Mouse (Mus musculus): Measurements from ENCODE around the gene Mfsd13b. TPM values are rescaled to one million over a fixed set of nuclear protein-coding genes. Genes with fewer than 3 reads are reported as not detected.
"Not testable (repeated sequence)": the region's sequence is repeated elsewhere in the genome, so short reads cannot be mapped to it uniquely, and the experiment has no call there.

Mfsd13b gene
- polyA plus RNA-seq, 1 experiment from 2014 or later, result 0.42 TPM

- no peaks in the 10 kb centered on the region for H3K27me3 ChIP-seq
- H3K36me3 ChIP-seq, result peaks cover 47% of the 10 kb centered on the region
- H3K4me3 ChIP-seq, result no peak overlapping the region
- no peak overlapping the region for H3K4me2 ChIP-seq
- no peak overlapping the region for H3K9ac ChIP-seq
- H3K9me3 ChIP-seq, result no peaks in the 10 kb centered on the region
- ATAC-seq (ENCODE audit: low FRiP score), result no peak
- 88% methylated on average over 6 of the region's 6 CpGs for WGBS
- no peak overlapping the region for H3K27ac ChIP-seq
- no peaks in the 10 kb centered on the region for H3K4me1 ChIP-seq (replicated peaks)
Observed at GRCm38 (mm10) chr7:120960601-120961000, 21.7 kb upstream of the Mfsd13b start.

- no peak overlapping the region for H3K4me2 ChIP-seq
- no peak overlapping the region for H3K27ac ChIP-seq
- H3K4me3 ChIP-seq, result no peak overlapping the region
- H3K27me3 ChIP-seq, result no peaks in the 10 kb centered on the region
- H3K36me3 ChIP-seq, result peaks cover 40% of the 10 kb centered on the region
- no peak for ATAC-seq (ENCODE audit: low FRiP score)
- 82% methylated on average over 3 of the region's 3 CpGs for WGBS
- no peaks in the 10 kb centered on the region for H3K9me3 ChIP-seq
- H3K9ac ChIP-seq, result no peak overlapping the region
- H3K4me1 ChIP-seq (replicated peaks), result no peaks in the 10 kb centered on the region
Observed at GRCm38 (mm10) chr7:120961893-120962292, 20.4 kb upstream of the Mfsd13b start.

- no peak for ATAC-seq (ENCODE audit: low FRiP score)
- 90% methylated on average over 5 of the region's 5 CpGs for WGBS
Observed at GRCm38 (mm10) chr7:120963126-120963525, 19.2 kb upstream of the Mfsd13b start.

GRCm38 (mm10) chr7:120969221-120969620, 13.1 kb upstream of the Mfsd13b start:
- WGBS, result 94% methylated on average over 7 of the region's 7 CpGs
- peaks cover 26% of the 10 kb centered on the region for H3K36me3 ChIP-seq
- H3K4me1 ChIP-seq (replicated peaks), result peaks cover 7% of the 10 kb centered on the region; the same call in 1 of the 2 replicates
- H3K9me3 ChIP-seq, result no peaks in the 10 kb centered on the region
- no peak overlapping the region for H3K4me3 ChIP-seq
- no peak overlapping the region for H3K9ac ChIP-seq
- no peak overlapping the region for H3K27ac ChIP-seq
- no peak for ATAC-seq (ENCODE audit: low FRiP score)
- H3K27me3 ChIP-seq, result no peaks in the 10 kb centered on the region
- no peak overlapping the region for H3K4me2 ChIP-seq

More at GRCm38 (mm10) chr7:120963126-120963525, 19.2 kb upstream of the Mfsd13b start:
- Histone ChIP-seq H3K4me3 (no peak overlapping the region), H3K4me1 (replicated peaks) (no peaks in the 10 kb centered on the region), H3K36me3 (peaks cover 38% of the 10 kb centered on the region), H3K9ac (no peak overlapping the region), H3K9me3 (no peaks in the 10 kb centered on the region), H3K27me3 (no peaks in the 10 kb centered on the region), H3K27ac (no peak overlapping the region), H3K4me2 (no peak overlapping the region)

- Histone ChIP-seq H3K27ac (no peak overlapping the region), H3K9ac (no peak overlapping the region), H3K36me3 (peaks cover 26% of the 10 kb centered on the region), H3K4me3 (no peak overlapping the region), H3K27me3 (no peaks in the 10 kb centered on the region), H3K4me2 (no peak overlapping the region), H3K9me3 (no peaks in the 10 kb centered on the region), H3K4me1 (replicated peaks) (peaks cover 11% of the 10 kb centered on the region; the same call in 1 of the 2 replicates)
- 91% methylated on average over 5 of the region's 5 CpGs for WGBS
- ATAC-seq (ENCODE audit: low FRiP score), result no peak
Observed at GRCm38 (mm10) chr7:120970112-120970511, 12.2 kb upstream of the Mfsd13b start.

GRCm38 (mm10) chr7:120972471-120972870, 9.8 kb upstream of the Mfsd13b start:
- H3K27ac ChIP-seq; H3K27me3 ChIP-seq; H3K4me3 ChIP-seq; ATAC-seq (ENCODE audit: low FRiP score); H3K9ac ChIP-seq; H3K9me3 ChIP-seq; H3K4me2 ChIP-seq: not testable (repeated sequence)
- Histone ChIP-seq H3K4me1 (replicated peaks) (peaks cover 19% of the 10 kb centered on the region), H3K36me3 (peaks cover 20% of the 10 kb centered on the region)
- 81% methylated on average over 2 of the region's 2 CpGs for WGBS

GRCm38 (mm10) chr7:120974001-120974400, 8.3 kb upstream of the Mfsd13b start:
- 88% methylated on average over 3 of the region's 3 CpGs for WGBS
- no peak for ATAC-seq (ENCODE audit: low FRiP score)

GRCm38 (mm10) chr7:120977063-120977462, 5.2 kb upstream of the Mfsd13b start:
- H3K9me3 ChIP-seq, result no peaks in the 10 kb centered on the region
- H3K4me1 ChIP-seq (replicated peaks), result peaks cover 48% of the 10 kb centered on the region
- no peak overlapping the region for H3K9ac ChIP-seq
- ATAC-seq (ENCODE audit: low FRiP score), result no peak
- H3K4me2 ChIP-seq, result no peak overlapping the region
- H3K36me3 ChIP-seq, result no peaks in the 10 kb centered on the region
- H3K27me3 ChIP-seq, result no peaks in the 10 kb centered on the region
- peak overlapping the region; percentile 30; the same call in 1 of the 2 replicates for H3K27ac ChIP-seq
- no peak overlapping the region for H3K4me3 ChIP-seq
- 48% methylated on average over 7 of the region's 7 CpGs for WGBS

More at GRCm38 (mm10) chr7:120974001-120974400, 8.3 kb upstream of the Mfsd13b start:
- Histone ChIP-seq H3K9ac (no peak overlapping the region), H3K4me2 (no peak overlapping the region), H3K27ac (no peak overlapping the region), H3K9me3 (no peaks in the 10 kb centered on the region), H3K36me3 (peaks cover 6% of the 10 kb centered on the region), H3K4me3 (no peak overlapping the region), H3K4me1 (replicated peaks) (peaks cover 31% of the 10 kb centered on the region), H3K27me3 (no peaks in the 10 kb centered on the region)

GRCm38 (mm10) chr7:120980041-120980440, 2.3 kb upstream of the Mfsd13b start:
- no peak overlapping the region for H3K9ac ChIP-seq
- ATAC-seq (ENCODE audit: low FRiP score), result no peak
- H3K9me3 ChIP-seq, result no peaks in the 10 kb centered on the region
- peak overlapping the region; percentile 95 for H3K4me3 ChIP-seq
- H3K27me3 ChIP-seq, result 0 out of 2 replicates have a peak, but pooled peaks cover 2% of the 10 kb centered on the region
- peaks cover 47% of the 10 kb centered on the region for H3K4me1 ChIP-seq (replicated peaks)
- peak overlapping the region; percentile 69 for H3K4me2 ChIP-seq
- no peaks in the 10 kb centered on the region for H3K36me3 ChIP-seq
- no peak overlapping the region for H3K27ac ChIP-seq
- WGBS, result 91% methylated on average over 4 of the region's 4 CpGs

- Histone ChIP-seq H3K27me3 (0 out of 2 replicates have a peak, but pooled peaks cover 2% of the 10 kb centered on the region), H3K9ac (peak overlapping the region; percentile 86), H3K4me2 (peak overlapping the region; percentile 69), H3K36me3 (no peaks in the 10 kb centered on the region), H3K9me3 (no peaks in the 10 kb centered on the region), H3K4me3 (peak overlapping the region; percentile 95), H3K4me1 (replicated peaks) (peaks cover 47% of the 10 kb centered on the region), H3K27ac (peak overlapping the region; percentile 87)
- ATAC-seq (ENCODE audit: low FRiP score), result peak; percentile 71
- 4% methylated on average over 39 of the region's 39 CpGs for WGBS
Observed at GRCm38 (mm10) chr7:120980931-120981924, 1.1 kb upstream of the Mfsd13b start.

GRCm38 (mm10) chr7:120982968-120983367, 659 bp downstream of the Mfsd13b start:
- Histone ChIP-seq H3K9me3 (no peaks in the 10 kb centered on the region), H3K4me1 (replicated peaks) (peaks cover 35% of the 10 kb centered on the region), H3K27ac (peak overlapping the region; percentile 84), H3K4me2 (peak overlapping the region; percentile 84), H3K36me3 (no peaks in the 10 kb centered on the region), H3K9ac (peak overlapping the region; percentile 82), H3K4me3 (peak overlapping the region; percentile 95), H3K27me3 (0 out of 2 replicates have a peak, but pooled peaks cover 2% of the 10 kb centered on the region)
- no peak for ATAC-seq (ENCODE audit: low FRiP score)
- 19% methylated on average over 7 of the region's 7 CpGs for WGBS

GRCm38 (mm10) chr7:120991191-120991590, 8.9 kb downstream of the Mfsd13b start:
- Histone ChIP-seq H3K9me3 (no peaks in the 10 kb centered on the region), H3K36me3 (no peaks in the 10 kb centered on the region), H3K4me1 (replicated peaks) (no peaks in the 10 kb centered on the region), H3K27ac (no peak overlapping the region), H3K4me2 (no peak overlapping the region), H3K27me3 (no peaks in the 10 kb centered on the region), H3K4me3 (no peak overlapping the region), H3K9ac (no peak overlapping the region)
- ATAC-seq (ENCODE audit: low FRiP score), result no peak
- 64% methylated on average over 8 of the region's 8 CpGs for WGBS

All from hindbrain, embryonic 13.5 days (tissue).